Mouse (Mus musculus) thymus, adult 2 months (tissue): Measurements from ENCODE around the gene Cenpm.

Experiments
- CTCF ChIP-seq: fragments of 200-500 bp; IDR thresholded peaks from 2 replicates; pipeline ENCODE4 v1.5.1; 2012; ENCODE audit warnings: mild to moderate bottlenecking, control low read depth, low read length, moderate library complexity, borderline replicate concordance; ENCODE audit not compliant: control insufficient read depth, poor library complexity, insufficient read depth; ENCODE audit errors: extremely low read depth
- POLR2A ChIP-seq: fragments of 200-500 bp; IDR thresholded peaks from 2 replicates; pipeline ENCODE4 v1.6.1; 2012; ENCODE audit warnings: mild to moderate bottlenecking, low read length, control low read depth, moderate library complexity; ENCODE audit not compliant: control insufficient read depth, poor library complexity, insufficient read depth; ENCODE audit errors: extremely low read depth

- TF ChIP-seq CTCF (no peak), POLR2A (no peak)
Observed at GRCm38 (mm10) chr15:82207105-82207459, 37.5 kb downstream of the Cenpm start.
